Mouse (Mus musculus): ENCODE measurements around the gene Mmp9. TPM values are rescaled to one million over a fixed set of nuclear protein-coding genes. Genes with fewer than 3 reads are reported as not detected.
A peak's percentile ranks its signal among the peaks of the same experiment; 100 is the strongest.

The Mmp9 gene
- polyA plus RNA-seq, 1 experiment: 1.8 TPM

GRCm38 (mm10) chr2:164895885-164896284 lies 44.7 kb upstream of the Mmp9 start:
- H3K27me3 ChIP-seq (replicated peaks; ENCODE audit: control insufficient read depth, insufficient read depth, low read length): no peaks in the 10 kb centered on the region
- H3K4me3 ChIP-seq (ENCODE audit: insufficient read depth, low read depth, low read length): no peak overlapping the region
- no peaks in the 10 kb centered on the region for H3K4me1 ChIP-seq (ENCODE audit: control insufficient read depth, insufficient read depth, low read length)
- no peak overlapping the region for H3K27ac ChIP-seq (ENCODE audit: insufficient read depth, low read depth, low read length)
- peaks cover 5% of the 10 kb centered on the region for H3K36me3 ChIP-seq (ENCODE audit: control insufficient read depth, insufficient read depth, low read length)
- DNase-seq: no peak
- no peak for TF ChIP-seq POLR2A (IDR thresholded peaks at IDR 0.05; ENCODE audit: low read depth, low read length)
- no peak for TF ChIP-seq CTCF (conservative IDR thresholded peaks at IDR 0.05; ENCODE audit: insufficient read depth, insufficient read length, low read depth, low read length)
- WGBS: 87% methylated on average over 6 of the region's 6 CpGs

DNA sequence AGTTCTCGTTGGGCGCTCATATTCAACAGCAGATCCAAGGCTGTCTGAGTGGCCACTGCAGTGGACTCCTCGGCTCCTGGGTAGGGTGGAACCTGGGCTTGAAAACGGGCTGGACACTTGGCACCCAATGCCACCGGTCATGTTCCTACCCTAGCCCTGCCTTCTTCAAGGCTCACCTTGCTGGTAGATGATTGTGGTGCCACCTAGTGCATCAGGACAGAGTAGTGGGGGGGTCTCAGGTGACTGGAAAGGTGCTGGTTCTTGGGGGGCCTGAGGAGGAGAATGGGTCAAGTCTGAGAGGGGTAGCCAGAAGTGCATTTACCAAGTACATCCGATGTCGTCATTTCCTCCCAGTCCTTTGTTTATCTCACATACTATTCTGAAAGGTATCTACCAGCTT lies 42.6 kb upstream of the Mmp9 start:
- Histone ChIP-seq H3K36me3 (ENCODE audit: control insufficient read depth, insufficient read depth, low read length) (peaks cover 3% of the 10 kb centered on the region), H3K27ac (ENCODE audit: insufficient read depth, low read depth, low read length) (no peak overlapping the region), H3K4me1 (ENCODE audit: control insufficient read depth, insufficient read depth, low read length) (no peaks in the 10 kb centered on the region), H3K27me3 (replicated peaks; ENCODE audit: control insufficient read depth, insufficient read depth, low read length) (no peaks in the 10 kb centered on the region), H3K4me3 (ENCODE audit: insufficient read depth, low read depth, low read length) (no peak overlapping the region)
- WGBS: 93% methylated on average over 7 of the region's 7 CpGs
- DNase-seq: no peak
- no peak for TF ChIP-seq POLR2A (IDR thresholded peaks at IDR 0.05; ENCODE audit: low read depth, low read length)
- no peak for TF ChIP-seq CTCF (conservative IDR thresholded peaks at IDR 0.05; ENCODE audit: insufficient read depth, insufficient read length, low read depth, low read length)

DNA sequence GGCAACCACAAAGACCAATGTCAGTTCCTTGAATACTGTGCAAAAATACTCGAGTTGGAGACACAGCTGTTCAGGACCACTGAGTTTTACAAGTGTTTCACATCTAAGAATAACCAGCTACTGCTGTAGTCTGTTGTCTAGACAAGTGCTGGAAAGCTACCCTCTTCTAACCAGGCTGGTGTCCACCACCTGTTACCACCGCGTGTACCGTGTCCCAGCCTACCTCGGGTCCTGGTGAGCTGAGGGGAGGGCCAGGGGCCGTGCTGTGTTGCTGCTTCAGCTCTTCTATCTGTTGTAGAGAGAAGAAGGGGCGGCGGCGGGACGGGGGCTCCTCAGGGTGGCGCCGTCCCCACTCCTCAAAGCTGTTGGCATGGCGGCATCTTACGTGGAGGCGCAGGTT lies 41.5 kb upstream of the Mmp9 start:
- H3K27me3 ChIP-seq (replicated peaks; ENCODE audit: control insufficient read depth, insufficient read depth, low read length): no peaks in the 10 kb centered on the region
- no peaks in the 10 kb centered on the region for H3K4me1 ChIP-seq (ENCODE audit: control insufficient read depth, insufficient read depth, low read length)
- DNase-seq: no peak
- peaks cover 3% of the 10 kb centered on the region for H3K36me3 ChIP-seq (ENCODE audit: control insufficient read depth, insufficient read depth, low read length)
- TF ChIP-seq POLR2A (IDR thresholded peaks at IDR 0.05; ENCODE audit: low read depth, low read length) (no peak), CTCF (conservative IDR thresholded peaks at IDR 0.05; ENCODE audit: insufficient read depth, insufficient read length, low read depth, low read length) (no peak)
- no peak overlapping the region for H3K4me3 ChIP-seq (ENCODE audit: insufficient read depth, low read depth, low read length)
- WGBS: 90% methylated on average over 15 of the region's 15 CpGs
- no peak overlapping the region for H3K27ac ChIP-seq (ENCODE audit: insufficient read depth, low read depth, low read length)

DNA sequence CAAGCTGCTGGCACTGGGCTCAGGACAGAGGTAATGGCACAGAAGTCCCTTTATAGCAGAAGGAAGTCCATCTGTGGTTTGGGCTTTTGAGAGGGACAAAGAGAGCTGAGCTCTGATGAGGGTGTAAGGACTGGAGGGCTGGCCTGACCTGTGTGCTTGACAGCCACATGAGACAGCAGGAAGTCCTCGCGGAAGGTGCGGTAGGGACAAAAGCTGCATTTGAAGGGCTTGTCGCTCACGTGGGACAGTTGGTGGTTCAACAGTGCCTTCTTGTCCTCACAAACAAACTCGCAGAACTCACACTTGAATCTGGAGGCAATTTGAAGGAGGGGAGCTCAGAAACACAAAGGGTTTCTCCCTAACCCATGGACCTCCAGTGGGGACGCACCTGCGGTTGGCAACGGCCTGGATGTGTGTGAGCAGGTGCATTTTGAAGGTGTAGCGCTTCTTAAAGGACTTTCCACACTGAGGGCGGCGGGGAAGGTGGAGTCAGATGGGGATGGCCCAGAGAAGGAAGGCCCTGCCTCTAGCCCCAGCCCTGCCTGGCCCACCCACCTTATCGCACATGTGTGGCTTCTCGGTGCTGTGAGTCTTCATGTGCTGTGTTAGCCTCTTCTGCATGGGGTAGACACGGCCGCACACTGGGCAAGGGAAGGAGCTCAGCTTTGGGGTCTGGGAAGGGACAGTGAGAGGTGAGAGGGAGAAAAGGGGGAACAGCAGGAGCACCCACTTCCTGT lies 40.7 kb upstream of the Mmp9 start:
- WGBS: 93% methylated on average over 16 of the region's 16 CpGs
- Histone ChIP-seq H3K27ac (ENCODE audit: insufficient read depth, low read depth, low read length) (no peak overlapping the region), H3K4me3 (ENCODE audit: insufficient read depth, low read depth, low read length) (no peak overlapping the region), H3K36me3 (ENCODE audit: control insufficient read depth, insufficient read depth, low read length) (peaks cover 3% of the 10 kb centered on the region), H3K4me1 (ENCODE audit: control insufficient read depth, insufficient read depth, low read length) (no peaks in the 10 kb centered on the region), H3K27me3 (replicated peaks; ENCODE audit: control insufficient read depth, insufficient read depth, low read length) (no peaks in the 10 kb centered on the region)
- TF ChIP-seq CTCF (conservative IDR thresholded peaks at IDR 0.05; ENCODE audit: insufficient read depth, insufficient read length, low read depth, low read length) (no peak), POLR2A (IDR thresholded peaks at IDR 0.05; ENCODE audit: low read depth, low read length) (no peak)
- no peak for DNase-seq

DNA sequence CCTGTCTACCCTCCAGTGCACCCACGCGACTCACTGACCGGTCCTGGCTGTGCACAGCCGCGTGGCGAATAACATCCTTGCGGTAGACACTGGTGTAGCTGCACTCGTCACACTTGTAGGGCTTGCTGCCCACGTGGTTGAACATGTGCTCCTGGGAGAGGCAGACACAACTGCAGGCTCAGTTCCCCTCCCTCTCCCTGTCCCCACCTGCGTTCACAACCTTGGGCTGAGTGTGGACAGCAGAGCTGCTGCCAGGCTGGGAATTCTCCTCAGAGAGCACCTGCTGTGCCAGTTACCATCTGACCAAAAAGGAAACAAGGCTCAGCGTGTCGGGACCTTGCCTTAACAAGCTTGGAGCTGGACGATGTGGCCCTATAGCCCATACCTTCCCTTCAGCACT lies 39.2 kb upstream of the Mmp9 start:
- H3K27ac ChIP-seq (ENCODE audit: insufficient read depth, low read depth, low read length): no peak overlapping the region
- H3K4me1 ChIP-seq (ENCODE audit: control insufficient read depth, insufficient read depth, low read length): no peaks in the 10 kb centered on the region
- peaks cover 7% of the 10 kb centered on the region for H3K36me3 ChIP-seq (ENCODE audit: control insufficient read depth, insufficient read depth, low read length)
- TF ChIP-seq POLR2A (IDR thresholded peaks at IDR 0.05; ENCODE audit: low read depth, low read length): no peak
- TF ChIP-seq CTCF (conservative IDR thresholded peaks at IDR 0.05; ENCODE audit: insufficient read depth, insufficient read length, low read depth, low read length): no peak
- no peak overlapping the region for H3K4me3 ChIP-seq (ENCODE audit: insufficient read depth, low read depth, low read length)
- no peak for DNase-seq
- H3K27me3 ChIP-seq (replicated peaks; ENCODE audit: control insufficient read depth, insufficient read depth, low read length): no peaks in the 10 kb centered on the region
- 88% methylated on average over 13 of the region's 13 CpGs for WGBS

GRCm38 (mm10) chr2:164903496-164903895 lies 37.1 kb upstream of the Mmp9 start:
- no peak for TF ChIP-seq CTCF (conservative IDR thresholded peaks at IDR 0.05; ENCODE audit: insufficient read depth, insufficient read length, low read depth, low read length)
- TF ChIP-seq POLR2A (IDR thresholded peaks at IDR 0.05; ENCODE audit: low read depth, low read length): no peak
- H3K27me3 ChIP-seq (replicated peaks; ENCODE audit: control insufficient read depth, insufficient read depth, low read length): no peaks in the 10 kb centered on the region
- no peak overlapping the region for H3K27ac ChIP-seq (ENCODE audit: insufficient read depth, low read depth, low read length)
- WGBS: 43% methylated on average over 1 of the region's 1 CpGs
- DNase-seq: peak; percentile 70
- H3K36me3 ChIP-seq (ENCODE audit: control insufficient read depth, insufficient read depth, low read length): peaks cover 8% of the 10 kb centered on the region; the same call in 1 of the 2 replicates
- H3K4me3 ChIP-seq (ENCODE audit: insufficient read depth, low read depth, low read length): no peak overlapping the region
- H3K4me1 ChIP-seq (ENCODE audit: control insufficient read depth, insufficient read depth, low read length): no peaks in the 10 kb centered on the region

DNA sequence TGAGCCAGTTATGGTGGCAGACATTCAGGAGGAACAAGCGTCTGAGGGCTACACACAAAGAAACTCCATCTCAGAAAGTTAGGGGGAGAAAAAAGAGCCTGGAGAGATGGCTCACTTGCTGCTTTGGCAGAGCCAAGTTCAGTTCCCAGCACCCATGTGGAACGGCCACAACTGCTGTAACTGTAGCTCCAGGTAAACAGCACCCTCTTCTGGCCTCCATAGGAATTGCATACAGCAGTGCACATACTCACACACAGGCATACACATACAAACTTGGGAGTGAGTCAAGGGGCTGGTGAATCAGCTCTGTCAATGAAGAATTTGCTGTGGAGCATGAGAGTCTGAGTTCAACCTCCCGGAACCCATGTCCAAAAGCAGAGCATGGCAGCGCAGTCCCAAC lies 34.5 kb upstream of the Mmp9 start:
- no peak for DNase-seq
- TF ChIP-seq CTCF (conservative IDR thresholded peaks at IDR 0.05; ENCODE audit: insufficient read depth, insufficient read length, low read depth, low read length) (peak; percentile 22; the same call in 1 of the 2 replicates), POLR2A (IDR thresholded peaks at IDR 0.05; ENCODE audit: low read depth, low read length) (no peak)
- H3K27me3 ChIP-seq (replicated peaks; ENCODE audit: control insufficient read depth, insufficient read depth, low read length): no peaks in the 10 kb centered on the region
- H3K36me3 ChIP-seq (ENCODE audit: control insufficient read depth, insufficient read depth, low read length): peaks cover 8% of the 10 kb centered on the region; the same call in 1 of the 2 replicates
- H3K4me3 ChIP-seq (ENCODE audit: insufficient read depth, low read depth, low read length): no peak overlapping the region
- peaks cover 7% of the 10 kb centered on the region; the same call in 1 of the 2 replicates for H3K4me1 ChIP-seq (ENCODE audit: control insufficient read depth, insufficient read depth, low read length)
- WGBS: 99% methylated on average over 4 of the region's 4 CpGs
- H3K27ac ChIP-seq (ENCODE audit: insufficient read depth, low read depth, low read length): no peak overlapping the region

Data from kidney, adult 2 months (tissue).